Mouse (Mus musculus) liver, embryonic 14.5 days (tissue): ENCODE results near the gene Pomp.
A peak's percentile ranks its signal among the peaks of the same experiment; 100 is the strongest.

Experiments used
- CTCF ChIP-seq: IDR thresholded peaks from 2 replicates; pipeline ENCODE4 v1.5.1; 2016; ENCODE audit warnings: antibody characterized with exemption, low read depth, control low read depth
- EP300 ChIP-seq: IDR thresholded peaks from 2 replicates; pipeline ENCODE4 v1.6.1; 2016; ENCODE audit warnings: antibody characterized with exemption, low read depth

DNA sequence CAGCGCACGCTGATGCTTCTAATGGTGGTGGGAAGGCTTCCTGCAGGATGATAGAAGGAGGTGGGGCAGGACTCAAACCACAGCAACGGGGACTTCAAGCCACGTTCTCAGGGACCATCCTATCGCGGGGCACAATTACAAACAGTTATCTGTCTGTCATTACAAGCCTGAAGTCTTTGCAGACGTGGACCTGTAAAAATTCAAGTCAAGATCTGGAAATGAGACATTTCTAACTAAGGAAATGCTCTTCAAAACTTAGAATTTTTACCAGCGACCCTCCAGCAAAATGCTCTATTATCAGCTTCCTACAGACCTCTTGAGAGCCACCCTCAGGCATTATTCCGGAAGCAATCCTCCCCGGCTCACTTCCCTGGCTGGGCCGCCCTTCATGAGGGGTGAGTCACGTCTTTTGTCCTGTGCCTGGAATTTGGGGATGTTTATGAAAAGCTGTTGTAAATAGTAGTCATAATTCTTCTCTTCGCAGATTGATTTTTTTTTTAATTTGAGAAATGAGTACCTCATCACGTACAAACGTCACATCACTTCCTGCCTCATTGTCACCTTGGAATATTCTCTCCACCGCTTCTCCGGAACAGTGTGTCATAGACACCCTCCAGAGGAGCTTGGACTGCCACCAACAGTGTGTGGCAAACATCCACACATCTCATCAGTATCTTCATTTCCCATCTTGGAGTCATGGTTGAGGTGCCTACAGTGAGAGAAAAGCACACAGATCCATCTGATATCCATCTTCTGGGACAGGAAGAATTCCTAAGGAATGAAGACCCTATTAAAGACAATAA is 58.0 kb downstream of the Pomp start:
- TF ChIP-seq CTCF (no peak), EP300 (peak; percentile 19; the same call in 1 of the 2 replicates)
